Mouse (Mus musculus) megakaryocyte, embryonic 14.5 days (primary cell): ENCODE measurements around the gene Ikzf3.

Experiments used
- FLI1 ChIP-seq: IDR thresholded peaks from 2 replicates; pipeline ENCODE4 v1.6.1; 2012; ENCODE audit warnings: low read length, inconsistent platforms, mixed read lengths
- GATA1 ChIP-seq: IDR thresholded peaks from 3 replicates; pipeline ENCODE4 v1.6.1; 2012; ENCODE audit warnings: mixed read lengths, low read length, inconsistent platforms, borderline replicate concordance

DNA sequence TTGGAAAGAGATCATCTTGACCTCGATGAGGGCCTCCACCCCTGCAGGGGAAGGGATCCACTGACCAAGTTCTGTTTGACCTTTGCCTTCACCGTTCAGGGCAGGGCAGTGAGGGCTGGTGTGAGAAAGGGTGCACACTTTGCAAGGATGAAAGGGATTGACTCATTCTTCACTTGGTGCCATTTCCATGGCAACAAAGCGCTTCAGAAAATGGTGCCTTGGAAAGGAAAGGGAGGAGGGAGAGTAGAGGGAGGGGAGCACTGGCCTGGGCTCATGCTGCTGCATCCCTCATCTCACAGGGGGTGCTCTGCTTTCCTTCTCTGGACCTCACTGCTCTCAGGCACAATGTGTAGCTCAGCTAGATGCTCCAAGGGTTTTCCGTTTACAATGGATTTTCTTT lies 73.1 kb downstream of the Ikzf3 start:
- TF ChIP-seq GATA1 (no peak), FLI1 (no peak)
